Mouse (Mus musculus): Measurements from ENCODE around the gene Ifna15. TPM values are rescaled to one million over a fixed set of nuclear protein-coding genes. Genes with fewer than 3 reads are reported as not detected.

Gene Ifna15
- total and polyA plus RNA-seq, 3 experiments, result not detected

DNA sequence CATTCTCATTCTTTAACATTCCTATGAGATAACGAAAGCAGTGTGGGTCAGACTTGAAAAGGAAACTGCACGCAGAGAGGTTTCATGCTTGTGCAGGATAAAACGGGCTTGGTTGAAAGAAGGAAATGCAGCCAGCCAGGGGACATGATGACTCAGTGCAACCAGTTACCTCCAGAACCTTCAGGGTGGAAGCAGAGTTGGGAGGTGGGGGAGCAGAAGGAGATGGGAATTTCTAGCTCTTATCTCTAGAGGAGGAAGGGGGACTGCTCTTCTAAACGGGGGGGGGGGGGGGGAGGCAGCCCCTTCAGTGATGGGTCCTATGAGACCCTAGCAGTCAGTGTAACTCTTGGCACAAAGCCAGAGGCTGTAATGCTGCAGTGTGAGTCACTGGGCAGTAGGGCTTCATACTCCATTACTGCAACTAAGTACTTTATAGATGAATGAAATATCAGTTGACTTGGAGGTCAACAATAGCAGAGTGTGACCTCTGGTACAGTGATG lies 42.3 kb downstream of the Ifna15 start:
- Histone ChIP-seq H3K9me3 (replicated peaks; ENCODE audit: low read length) (no peaks in the 10 kb centered on the region), H3K79me2 (replicated peaks; ENCODE audit: control insufficient read depth, extremely low read depth, insufficient read depth, poor library complexity, severe bottlenecking) (no peaks in the 10 kb centered on the region), H3K4me3 (replicated peaks in 1 of 3; ENCODE audit: low read depth in 2 of 3, low read length in 2 of 3, poor library complexity in 1 of 3) (peak overlapping the region in 2 of 3 experiments; percentile 9 to 40), H3K4me2 (ENCODE audit: insufficient read depth, low read depth, poor library complexity, severe bottlenecking) (peak overlapping the region; percentile 86), H3K9ac (ENCODE audit: insufficient read depth, low read depth) (0 out of 2 replicates have a peak overlapping the region, but pooled peaks have one; percentile 12), H3K4me1 (ENCODE audit: control insufficient read depth in 1 of 2, insufficient read depth in 2 of 2) (peaks cover 3 to 5% of the 10 kb centered on the region in 2 experiments; a peak in 2 of 4 replicates), H3K27ac (ENCODE audit: insufficient read depth, low read depth) (no peak overlapping the region), H3K27me3 (replicated peaks) (no peaks in the 10 kb centered on the region), H3K36me3 (replicated peaks in 1 of 2; ENCODE audit: control insufficient read depth in 1 of 2, insufficient read depth in 1 of 2, low read length in 1 of 2) (no peaks in the 10 kb centered on the region)
- dilution Hi-C loops (cut with MboI; ENCODE audit: extremely low pct_ligation_motif_present, extremely low pct_unique_long_range_greater_than_20kb, low sequenced_read_pairs) (no loop called here), in situ Hi-C loops (cut with MboI; ENCODE audit: low pct_ligation_motif_present, low pct_unique_long_range_greater_than_20kb, low sequenced_read_pairs) (no loop called here)
- DNase-seq (ENCODE audit: extremely low read depth), result no peak
- no peak for TF ChIP-seq MAFK (IDR thresholded peaks at IDR 0.05; ENCODE audit: insufficient replicate concordance, low read length)
- no peak for TF ChIP-seq SMC3 (IDR thresholded peaks at IDR 0.05; ENCODE audit: low read depth, low read length)
- TF ChIP-seq MAX (IDR thresholded peaks at IDR 0.05; ENCODE audit: low read length), result no peak
- no peak for TF ChIP-seq USF2 (conservative IDR thresholded peaks at IDR 0.05; ENCODE audit: low read depth, low read length)

GRCm38 (mm10) chr4:88515250-88515649 lies 42.8 kb downstream of the Ifna15 start:
- Histone ChIP-seq H3K4me3 (replicated peaks in 1 of 3; ENCODE audit: low read depth in 2 of 3, low read length in 2 of 3, poor library complexity in 1 of 3) (peak overlapping the region in 1 of 3 experiments; percentile 9), H3K9me3 (replicated peaks; ENCODE audit: low read length) (no peaks in the 10 kb centered on the region), H3K27me3 (replicated peaks) (no peaks in the 10 kb centered on the region), H3K36me3 (replicated peaks in 1 of 2; ENCODE audit: control insufficient read depth in 1 of 2, insufficient read depth in 1 of 2, low read length in 1 of 2) (no peaks in the 10 kb centered on the region), H3K79me2 (replicated peaks; ENCODE audit: control insufficient read depth, extremely low read depth, insufficient read depth, poor library complexity, severe bottlenecking) (no peaks in the 10 kb centered on the region), H3K9ac (ENCODE audit: insufficient read depth, low read depth) (0 out of 2 replicates have a peak overlapping the region, but pooled peaks have one; percentile 12), H3K4me1 (ENCODE audit: control insufficient read depth in 1 of 2, insufficient read depth in 2 of 2) (peaks cover 3 to 5% of the 10 kb centered on the region in 2 experiments; a peak in 2 of 4 replicates), H3K27ac (ENCODE audit: insufficient read depth, low read depth) (no peak overlapping the region), H3K4me2 (ENCODE audit: insufficient read depth, low read depth, poor library complexity, severe bottlenecking) (peak overlapping the region; percentile 86)
- no peak for DNase-seq (ENCODE audit: extremely low read depth)
- in situ Hi-C loops (cut with MboI; ENCODE audit: low pct_ligation_motif_present, low pct_unique_long_range_greater_than_20kb, low sequenced_read_pairs), result no loop called here
- dilution Hi-C loops (cut with MboI; ENCODE audit: extremely low pct_ligation_motif_present, extremely low pct_unique_long_range_greater_than_20kb, low sequenced_read_pairs), result no loop called here
- TF ChIP-seq BHLHE40 (IDR thresholded peaks at IDR 0.05; ENCODE audit: low read depth, low read length) (peak; percentile 47; the same call in 1 of the 2 replicates), MAX (IDR thresholded peaks at IDR 0.05; ENCODE audit: low read length) (no peak)

- Histone ChIP-seq H3K27ac (ENCODE audit: insufficient read depth, low read depth) (no peak overlapping the region), H3K4me1 (ENCODE audit: control insufficient read depth in 1 of 2, insufficient read depth in 2 of 2) (peaks cover under 1 to 3% of the 10 kb centered on the region in 2 experiments; a peak in 2 of 4 replicates), H3K27me3 (replicated peaks) (no peaks in the 10 kb centered on the region), H3K9ac (ENCODE audit: insufficient read depth, low read depth) (no peak overlapping the region), H3K4me2 (ENCODE audit: insufficient read depth, low read depth, poor library complexity, severe bottlenecking) (no peak overlapping the region), H3K36me3 (replicated peaks in 1 of 2; ENCODE audit: control insufficient read depth in 1 of 2, insufficient read depth in 1 of 2, low read length in 1 of 2) (no peaks in the 10 kb centered on the region), H3K79me2 (replicated peaks; ENCODE audit: control insufficient read depth, extremely low read depth, insufficient read depth, poor library complexity, severe bottlenecking) (no peaks in the 10 kb centered on the region), H3K9me3 (replicated peaks; ENCODE audit: low read length) (no peaks in the 10 kb centered on the region), H3K4me3 (replicated peaks in 1 of 3; ENCODE audit: low read depth in 2 of 3, low read length in 2 of 3, poor library complexity in 1 of 3) (no peak overlapping the region)
- TF ChIP-seq CHD1 (IDR thresholded peaks at IDR 0.05; ENCODE audit: low read depth, low read length) (no peak), RAD21 (IDR thresholded peaks at IDR 0.05; ENCODE audit: low read depth, low read length) (peak; percentile 54), SMC3 (IDR thresholded peaks at IDR 0.05; ENCODE audit: low read depth, low read length) (peak; percentile 52), CTCF (conservative IDR thresholded peaks at IDR 0.05 in 1 of 2, IDR thresholded peaks at IDR 0.05 in 1 of 2; ENCODE audit: low read depth in 2 of 2, low read length in 2 of 2) (peak; percentile 64 to 74)
- peak; percentile 52 for DNase-seq (ENCODE audit: extremely low read depth)
- dilution Hi-C loops (cut with MboI; ENCODE audit: extremely low pct_ligation_motif_present, extremely low pct_unique_long_range_greater_than_20kb, low sequenced_read_pairs), result no loop called here
- in situ Hi-C loops (cut with MboI; ENCODE audit: low pct_ligation_motif_present, low pct_unique_long_range_greater_than_20kb, low sequenced_read_pairs), result no loop called here
Observed at GRCm38 (mm10) chr4:88514403-88514802, 43.6 kb downstream of the Ifna15 start.

All from CH12.LX (cell line).